Mouse (Mus musculus) thymus, adult 2 months (tissue): ENCODE results near the gene Opcml. TPM values are rescaled to one million over a fixed set of nuclear protein-coding genes. Genes with fewer than 3 reads are reported as not detected.

ENCODE experiments used
- DNase-seq: peaks from one replicate; pipeline ENCODE4 v3.0.0; 2021
- H3K27ac ChIP-seq: fragments of 200-500 bp; 2 replicates; pipeline ENCODE4 v1.5.1; 2012; ENCODE audit warnings: low read length, control low read depth; ENCODE audit not compliant: control insufficient read depth, insufficient read depth
- H3K27me3 ChIP-seq: fragments of 200-500 bp; 2 replicates; pipeline ENCODE4 v1.6.1; 2012; ENCODE audit warnings: mild to moderate bottlenecking, low read length, moderate library complexity, mixed read lengths; ENCODE audit not compliant: control insufficient read depth, insufficient read depth
- H3K36me3 ChIP-seq: fragments of 200-500 bp; 2 replicates; pipeline ENCODE4 v1.6.1; 2012; ENCODE audit warnings: mild to moderate bottlenecking, low read length, moderate library complexity; ENCODE audit not compliant: control insufficient read depth, insufficient read depth
- H3K4me1 ChIP-seq: fragments of 200-500 bp; replicated peaks from 2 replicates; pipeline ENCODE4 v1.6.1; 2012; ENCODE audit warnings: low read length; ENCODE audit not compliant: control insufficient read depth, insufficient read depth
- H3K4me3 ChIP-seq: fragments of 200-500 bp; 2 replicates; pipeline ENCODE4 v1.5.1; 2012; ENCODE audit warnings: mild to moderate bottlenecking, low read length, control low read depth, moderate library complexity; ENCODE audit not compliant: control insufficient read depth, insufficient read depth
- CTCF ChIP-seq: fragments of 200-500 bp; IDR thresholded peaks from 2 replicates; pipeline ENCODE4 v1.5.1; 2012; ENCODE audit warnings: mild to moderate bottlenecking, control low read depth, low read length, moderate library complexity, borderline replicate concordance; ENCODE audit not compliant: control insufficient read depth, poor library complexity, insufficient read depth; ENCODE audit errors: extremely low read depth
- POLR2A ChIP-seq: fragments of 200-500 bp; IDR thresholded peaks from 2 replicates; pipeline ENCODE4 v1.6.1; 2012; ENCODE audit warnings: mild to moderate bottlenecking, low read length, control low read depth, moderate library complexity; ENCODE audit not compliant: control insufficient read depth, poor library complexity, insufficient read depth; ENCODE audit errors: extremely low read depth
- WGBS: fragments of 180-500 bp; shearing (Covaris S2); methylation state at CpG from one replicate; pipeline ENCODE4 v1.1.7; 2018; 5-methylcytosine and 5-hydroxymethylcytosine counted together
- polyA plus RNA-seq: library from polyadenylated mRNA; depleted of rRNA; stranded (reverse); fragments of >200 nt; gene quantifications from 2 replicates; pipeline ENCODE4 v1.2.3, GENCODE M21; 2012

The Opcml gene
- polyA plus RNA-seq, 1 experiment: 0.82 TPM

GRCm38 (mm10) chr9:28084273-28084726 lies 293.7 kb downstream of the Opcml start:
- no peak for DNase-seq
- Histone ChIP-seq H3K4me3 (no peak overlapping the region), H3K4me1 (no peaks in the 10 kb centered on the region), H3K27me3 (no peaks in the 10 kb centered on the region), H3K27ac (no peak overlapping the region), H3K36me3 (no peaks in the 10 kb centered on the region)
- no peak for TF ChIP-seq CTCF
- no peak for TF ChIP-seq POLR2A
- 54% methylated on average over 2 of the region's 2 CpGs for WGBS

GRCm38 (mm10) chr9:28091395-28091794 lies 300.8 kb downstream of the Opcml start:
- H3K27me3 ChIP-seq: no peaks in the 10 kb centered on the region
- no peaks in the 10 kb centered on the region for H3K4me1 ChIP-seq
- no peak overlapping the region for H3K4me3 ChIP-seq
- DNase-seq: no peak
- no peak overlapping the region for H3K27ac ChIP-seq
- TF ChIP-seq POLR2A (no peak), CTCF (no peak)
- H3K36me3 ChIP-seq: no peaks in the 10 kb centered on the region
- 66% methylated on average over 1 of the region's 1 CpGs for WGBS

GRCm38 (mm10) chr9:28094722-28095121 lies 304.1 kb downstream of the Opcml start:
- Histone ChIP-seq H3K4me1 (no peaks in the 10 kb centered on the region), H3K36me3 (no peaks in the 10 kb centered on the region), H3K27me3 (no peaks in the 10 kb centered on the region), H3K4me3 (no peak overlapping the region), H3K27ac (no peak overlapping the region)
- TF ChIP-seq CTCF (no peak), POLR2A (no peak)
- WGBS: 94% methylated on average over 4 of the region's 4 CpGs
- DNase-seq: no peak

- Histone ChIP-seq H3K4me3 (no peak overlapping the region), H3K27me3 (no peaks in the 10 kb centered on the region), H3K27ac (no peak overlapping the region), H3K4me1 (no peaks in the 10 kb centered on the region), H3K36me3 (no peaks in the 10 kb centered on the region)
- DNase-seq: no peak
- TF ChIP-seq POLR2A: no peak
- no peak for TF ChIP-seq CTCF
- WGBS: 100% methylated on average over 2 of the region's 2 CpGs
Observed at GRCm38 (mm10) chr9:28096204-28096603, 305.6 kb downstream of the Opcml start.

- no peak for DNase-seq
- no peak overlapping the region for H3K27ac ChIP-seq
- no peaks in the 10 kb centered on the region for H3K27me3 ChIP-seq
- no peaks in the 10 kb centered on the region for H3K4me1 ChIP-seq
- H3K4me3 ChIP-seq: no peak overlapping the region
- H3K36me3 ChIP-seq: no peaks in the 10 kb centered on the region
- TF ChIP-seq CTCF (no peak), POLR2A (no peak)
Observed at GRCm38 (mm10) chr9:28101981-28102380, 311.4 kb downstream of the Opcml start.

- no peak for DNase-seq
- TF ChIP-seq POLR2A: no peak
- TF ChIP-seq CTCF: no peak
- WGBS: 80% methylated on average over 2 of the region's 2 CpGs
Observed at GRCm38 (mm10) chr9:28121858-28122257, 331.3 kb downstream of the Opcml start.

GRCm38 (mm10) chr9:28128735-28129134 lies 338.2 kb downstream of the Opcml start:
- Histone ChIP-seq H3K27ac (no peak overlapping the region), H3K4me1 (no peaks in the 10 kb centered on the region), H3K4me3 (no peak overlapping the region), H3K27me3 (no peaks in the 10 kb centered on the region), H3K36me3 (no peaks in the 10 kb centered on the region)
- 91% methylated on average over 1 of the region's 1 CpGs for WGBS
- TF ChIP-seq POLR2A (no peak), CTCF (no peak)
- DNase-seq: no peak

More at GRCm38 (mm10) chr9:28121858-28122257, 331.3 kb downstream of the Opcml start:
- H3K4me1 ChIP-seq: no peaks in the 10 kb centered on the region
- no peak overlapping the region for H3K4me3 ChIP-seq
- H3K36me3 ChIP-seq: no peaks in the 10 kb centered on the region
- no peaks in the 10 kb centered on the region for H3K27me3 ChIP-seq
- H3K27ac ChIP-seq: no peak overlapping the region
